Mouse (Mus musculus): ENCODE measurements at regions not wholly inside any gene's neighbourhood (a gene's known extent, or its start where the extent isn't known, plus 50 kb on each side); places are given as distances from the start of the nearest gene placed in this dataset.
A peak's percentile ranks its signal among the peaks of the same experiment; 100 is the strongest.
"Not testable (repeated sequence)": the region's sequence is repeated elsewhere in the genome, so short reads cannot be mapped to it uniquely, and the experiment has no call there.

- DNase-seq (ENCODE audit: low spot score) = no peak
These were observed 505.0 kb upstream of the Fam160b2 start for GRCm38 (mm10) chr14:71104617-71105016.

- no peak for DNase-seq (ENCODE audit: low spot score)
These were observed 504.3 kb upstream of the Fam160b2 start for GRCm38 (mm10) chr14:71103955-71104354.

- DNase-seq (ENCODE audit: low spot score) = peak; percentile 5
These were observed 496.2 kb upstream of the Fam160b2 start for GRCm38 (mm10) chr14:71095661-71096422.

DNA sequence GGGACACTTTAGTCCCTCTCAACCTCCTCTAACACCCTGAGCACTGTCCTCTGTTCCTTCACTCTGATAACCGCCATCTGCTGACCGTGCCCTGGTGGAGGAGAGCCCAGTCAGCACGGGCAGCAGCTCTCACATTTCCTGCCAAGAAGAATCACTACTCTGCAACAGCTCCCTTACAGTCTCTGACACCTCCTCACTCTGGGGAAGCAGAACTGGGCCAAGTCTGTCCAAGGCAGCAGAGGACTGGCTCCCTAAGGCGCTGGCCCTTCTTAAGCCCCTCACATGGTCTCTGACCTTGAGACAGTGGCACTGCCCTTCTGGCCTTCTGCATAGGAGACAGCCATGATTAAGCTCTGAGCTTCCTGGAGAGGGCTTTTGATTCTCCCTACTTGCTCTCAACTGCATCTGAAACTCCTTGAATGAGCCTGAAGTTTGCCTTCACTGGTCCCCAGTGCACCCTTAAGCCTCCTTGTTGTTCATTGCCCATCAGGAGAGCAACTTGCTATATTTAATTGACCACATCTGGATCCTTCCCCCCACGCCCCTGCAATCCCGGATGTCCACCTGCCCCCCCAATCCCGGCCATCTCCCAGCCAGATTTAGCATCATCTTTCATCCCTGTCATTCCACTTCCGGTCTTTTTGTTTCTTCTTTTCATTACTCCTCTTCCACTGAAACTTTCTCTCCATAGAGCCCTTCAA lies 493.1 kb upstream of the Fam160b2 start:
- DNase-seq (ENCODE audit: low spot score) = peak; percentile 3

DNA sequence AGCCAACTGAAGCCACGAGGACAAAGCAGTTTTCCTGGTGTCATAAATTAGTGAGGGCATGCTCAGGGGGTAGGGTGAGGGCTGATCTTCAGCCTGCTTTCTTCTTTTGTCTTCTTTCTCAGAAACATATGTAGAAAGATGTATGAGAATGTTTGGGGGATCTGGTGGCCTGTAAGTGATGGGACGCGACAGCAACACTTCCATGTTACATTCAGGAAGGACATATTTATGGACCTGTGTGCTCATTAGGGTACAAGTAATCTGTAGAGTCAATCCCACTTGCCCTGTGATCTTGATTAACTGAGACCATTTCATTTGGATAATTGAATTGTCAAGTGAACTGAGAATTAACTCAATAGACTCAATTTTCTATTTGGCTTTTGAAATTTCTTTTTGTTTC lies 486.1 kb upstream of the Fam160b2 start:
- no peak for DNase-seq (ENCODE audit: low spot score)

DNA sequence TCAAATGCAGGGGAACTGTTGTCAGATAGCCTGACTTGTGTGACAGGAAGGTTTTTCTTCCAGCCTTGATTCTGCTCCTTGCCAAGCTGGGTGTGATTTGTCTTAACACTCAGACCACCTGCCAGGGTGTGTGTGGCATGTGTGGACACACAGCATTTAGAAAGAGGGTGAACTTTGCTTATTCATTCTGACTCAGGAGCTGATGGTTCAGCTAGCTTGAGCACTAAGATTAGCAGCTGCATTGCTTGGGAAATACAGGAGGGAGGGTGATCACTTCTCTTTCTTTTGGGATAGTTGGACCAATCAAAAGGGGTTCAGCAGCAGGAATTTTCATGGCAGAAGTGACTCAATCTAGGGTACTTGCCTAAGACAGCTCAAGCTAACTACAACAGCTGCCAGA lies 482.7 kb upstream of the Fam160b2 start:
- DNase-seq (ENCODE audit: low spot score) = no peak

DNA sequence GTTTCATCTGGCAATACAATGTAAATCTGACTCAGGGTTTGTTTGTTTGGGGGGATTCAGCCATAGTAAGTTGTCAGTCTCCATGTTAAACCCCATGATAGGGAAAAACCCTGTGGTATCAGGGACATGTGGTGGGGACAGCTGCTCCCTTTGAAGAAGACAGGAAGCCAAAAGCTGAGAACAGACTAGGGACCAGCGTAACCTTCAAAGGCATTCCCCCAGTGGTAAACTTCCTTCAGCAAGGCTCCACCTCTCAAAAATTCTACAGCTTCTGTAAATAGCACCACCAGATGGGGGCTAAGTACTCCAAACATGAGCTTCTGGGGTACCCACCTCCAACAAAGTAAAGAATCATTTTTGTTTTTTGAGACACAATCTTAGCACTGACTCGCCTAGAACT lies 476.0 kb upstream of the Fam160b2 start:
- DNase-seq (ENCODE audit: low spot score) = no peak

DNA sequence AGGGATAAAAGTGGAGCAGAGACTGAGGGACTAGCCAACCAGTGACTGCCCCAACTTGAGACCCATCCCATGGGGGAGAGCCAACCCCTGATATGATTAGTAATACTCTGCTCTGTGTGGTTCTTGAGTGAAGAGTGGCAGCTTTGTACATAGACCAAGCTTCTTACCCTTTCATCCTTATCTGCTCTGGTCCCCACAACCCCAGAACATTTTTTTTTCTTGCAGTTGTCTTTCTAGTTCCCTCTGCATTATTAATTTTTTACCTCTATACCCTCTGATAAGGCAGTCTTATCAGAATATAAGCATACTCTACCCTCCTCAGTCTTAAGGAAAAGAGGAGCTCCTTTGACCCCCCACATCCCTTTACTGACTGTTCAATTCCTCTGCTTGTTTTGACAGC lies 474.4 kb upstream of the Fam160b2 start:
- DNase-seq (ENCODE audit: low spot score) = no peak

GRCm38 (mm10) chr14:71065669-71066068 lies 466.0 kb upstream of the Fam160b2 start:
- no peak for DNase-seq (ENCODE audit: low spot score)

GRCm38 (mm10) chr14:71056601-71057000 lies 457.0 kb upstream of the Fam160b2 start:
- no peak for DNase-seq (ENCODE audit: low spot score)

DNA sequence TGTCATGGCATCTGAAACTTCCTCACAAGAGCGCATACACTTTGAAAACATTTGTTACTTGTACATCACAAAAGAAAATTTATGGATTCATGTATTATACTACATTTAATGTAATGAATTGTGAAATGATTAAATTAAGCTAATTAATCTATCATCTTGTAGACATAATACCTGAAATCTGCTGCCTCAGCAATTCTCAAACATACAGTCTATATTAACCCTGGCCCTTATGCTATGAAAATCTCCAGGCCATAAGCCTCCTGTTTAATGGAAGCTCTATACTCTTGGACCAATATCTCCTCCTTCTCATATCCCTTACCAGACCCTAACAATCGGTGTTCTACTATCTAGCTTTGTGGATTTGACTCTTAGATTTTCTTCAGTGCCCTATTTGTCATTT lies 455.8 kb upstream of the Fam160b2 start:
- no peak for DNase-seq (ENCODE audit: low spot score)

GRCm38 (mm10) chr14:71053788-71054641 lies 454.4 kb upstream of the Fam160b2 start:
- DNase-seq (ENCODE audit: low spot score) = no peak

GRCm38 (mm10) chr14:71047096-71047495 lies 447.5 kb upstream of the Fam160b2 start:
- DNase-seq (ENCODE audit: low spot score) = peak; percentile 59

DNA sequence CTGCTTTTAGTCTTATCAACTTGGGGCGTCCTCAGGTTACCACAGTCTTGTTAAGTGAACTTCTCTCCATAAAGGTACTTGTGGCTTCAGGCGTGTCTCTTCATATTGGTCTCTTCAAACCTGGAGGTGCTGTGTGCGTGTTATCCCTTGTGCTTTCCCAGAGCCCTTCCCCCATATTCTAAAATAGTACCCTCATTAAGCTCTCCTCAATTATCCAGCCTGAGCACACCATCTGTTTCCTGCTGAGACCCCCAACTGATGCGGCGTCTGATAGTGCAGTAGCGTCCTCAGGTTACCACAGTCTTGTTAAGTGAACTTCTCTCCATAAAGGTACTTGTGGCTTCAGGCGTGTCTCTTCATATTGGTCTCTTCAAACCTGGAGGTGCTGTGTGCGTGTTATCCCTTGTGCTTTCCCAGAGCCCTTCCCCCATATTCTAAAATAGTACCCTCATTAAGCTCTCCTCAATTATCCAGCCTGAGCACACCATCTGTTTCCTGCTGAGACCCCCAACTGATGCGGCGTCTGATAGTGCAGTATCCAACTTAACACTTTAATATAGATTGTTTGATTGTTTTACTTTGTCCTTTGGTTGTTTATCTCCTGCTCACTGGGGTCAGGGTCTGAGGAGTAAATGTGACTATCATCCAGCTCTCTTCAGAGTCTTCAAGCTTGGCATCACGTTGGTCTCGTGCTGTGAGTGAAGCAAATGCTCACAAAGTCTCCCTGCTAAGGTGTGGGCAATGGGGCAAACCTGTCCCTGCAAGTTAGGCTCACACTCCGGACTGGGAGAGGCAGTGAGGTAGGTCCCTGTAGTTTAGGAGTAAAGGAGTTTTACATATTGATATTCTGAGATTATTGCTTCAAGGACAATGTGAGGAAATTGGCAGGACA lies 444.5 kb upstream of the Fam160b2 start:
- DNase-seq (ENCODE audit: low spot score) = not testable (repeated sequence)

DNA sequence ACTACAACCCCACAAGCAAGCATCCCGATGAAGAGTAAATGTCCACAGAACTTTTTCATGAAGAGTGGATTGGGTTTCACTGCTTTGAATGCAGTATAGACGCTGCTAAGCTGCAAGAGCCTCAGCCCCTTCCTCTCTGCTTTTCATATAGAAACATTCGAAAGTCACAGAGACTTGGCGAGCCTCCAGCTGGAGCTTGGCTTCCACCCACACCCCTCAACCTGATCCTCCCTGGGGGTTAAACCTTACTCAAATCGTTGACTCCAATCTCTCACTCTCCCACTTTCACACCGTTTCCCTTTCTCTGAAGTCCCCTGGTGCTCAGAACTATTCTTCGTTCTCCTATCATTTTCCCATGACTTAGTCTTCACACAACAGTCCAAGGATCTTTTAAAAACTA lies 437.0 kb upstream of the Fam160b2 start:
- no peak for DNase-seq (ENCODE audit: low spot score)

- peak; percentile 2 for DNase-seq (ENCODE audit: low spot score)
These were observed 434.0 kb upstream of the Fam160b2 start for GRCm38 (mm10) chr14:71033586-71033985.

- no peak for DNase-seq (ENCODE audit: low spot score)
These were observed 430.7 kb upstream of the Fam160b2 start for GRCm38 (mm10) chr14:71030164-71030880.

All from embryo, embryonic 10.5 days (tissue).